Mouse (Mus musculus): ENCODE results near the gene Vmn1r177.
"Not testable (repeated sequence)": the region's sequence is repeated elsewhere in the genome, so short reads cannot be mapped to it uniquely, and the experiment has no call there.

Vmn1r177 gene

GRCm38 (mm10) chr7:23866349-23866748 is at the start of gene Vmn1r177:
Gene Vmn1r177 (minus strand): TSS chr7:23866449.
- DNase-seq, result not testable (repeated sequence)

DNA sequence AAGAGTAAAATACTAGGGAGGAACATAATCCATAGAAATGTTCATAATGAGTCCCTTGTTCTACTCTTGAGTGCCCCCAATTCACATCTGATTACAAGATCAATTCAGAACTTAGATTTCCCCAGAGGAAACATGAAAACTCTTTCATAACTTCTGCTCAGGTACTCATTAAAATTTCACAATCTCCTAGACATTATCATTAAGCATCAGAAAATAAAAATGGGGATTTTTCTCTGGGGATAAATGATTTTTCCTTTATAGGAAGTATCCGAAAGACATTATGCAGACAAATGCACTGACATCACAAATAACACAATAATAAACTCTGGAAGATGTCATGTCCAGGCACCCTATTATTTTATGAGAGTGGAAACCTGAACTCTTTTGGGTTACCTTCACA is 25.5 kb upstream of the Vmn1r177 start, which contains the start of gene Vmn1r178:
Gene Vmn1r178, plus strand, starts transcription at position 301 of the 400 bp plus-strand sequence.
- no peak for DNase-seq

DNA sequence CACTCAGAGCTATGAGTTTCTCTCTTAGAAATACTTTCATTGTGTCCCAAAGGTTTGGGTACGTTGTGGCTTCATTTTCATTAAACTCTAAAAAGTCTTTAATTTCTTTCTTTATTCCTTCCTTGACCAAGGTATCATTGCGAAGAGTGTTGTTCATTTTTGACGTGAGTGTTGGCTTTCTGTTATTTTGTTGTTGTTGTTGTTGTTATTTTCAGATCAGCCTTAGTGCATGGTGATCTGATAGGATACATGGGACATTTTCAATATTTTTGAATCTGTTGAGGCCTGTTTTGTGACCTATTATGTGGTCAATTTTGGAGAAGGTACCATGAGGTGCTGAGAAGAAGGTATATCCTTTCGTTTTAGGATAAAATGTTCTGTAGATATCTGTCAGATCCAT is 10.7 kb upstream of the Vmn1r177 start:
- DNase-seq, result not testable (repeated sequence)

GRCm38 (mm10) chr7:23837272-23837671 is 29.0 kb downstream of the Vmn1r177 start, which contains the start of gene Vmn1r176:
Gene Vmn1r176 (minus strand): TSS chr7:23837372.
- DNase-seq, result not testable (repeated sequence)
